Mouse (Mus musculus) cortical plate, adult 2 months (tissue): ENCODE data around the gene Tmem198. TPM values are rescaled to one million over a fixed set of nuclear protein-coding genes. Genes with fewer than 3 reads are reported as not detected.

Source experiments
- H3K27ac ChIP-seq: fragments of 200-500 bp; 2 replicates; pipeline ENCODE4 v1.5.1; 2012; ENCODE audit warnings: low read length, control low read depth, inconsistent platforms; ENCODE audit not compliant: insufficient read depth
- H3K4me1 ChIP-seq: fragments of 200-500 bp; 2 replicates; pipeline ENCODE4 v1.6.1; 2011; ENCODE audit warnings: low read length; ENCODE audit not compliant: control insufficient read depth, insufficient read depth
- H3K4me3 ChIP-seq: fragments of 200-500 bp; 2 replicates; pipeline ENCODE4 v1.5.1; 2011; ENCODE audit warnings: mild to moderate bottlenecking, low read length, control low read depth; ENCODE audit not compliant: insufficient read depth
- CTCF ChIP-seq: fragments of 200-500 bp; IDR thresholded peaks from 2 replicates; pipeline ENCODE4 v1.5.1; 2011; ENCODE audit warnings: mild to moderate bottlenecking, control low read depth, low read length; ENCODE audit not compliant: insufficient read depth; ENCODE audit errors: extremely low read depth
- POLR2A ChIP-seq: fragments of 200-500 bp; IDR thresholded peaks from 2 replicates; pipeline ENCODE4 v1.6.1; 2011; ENCODE audit warnings: mild to moderate bottlenecking, low read length, control low read depth; ENCODE audit not compliant: insufficient read depth; ENCODE audit errors: extremely low read depth
- polyA plus RNA-seq: library from polyadenylated mRNA; depleted of rRNA; stranded (reverse); fragments of >200 nt; gene quantifications from 2 replicates; pipeline ENCODE4 v1.2.3, GENCODE M21; 2012

The Tmem198 gene
- polyA plus RNA-seq, 1 experiment: 108 TPM

GRCm38 (mm10) chr1:75460297-75460696 lies 19.0 kb upstream of the Tmem198 start:
- no peak for TF ChIP-seq POLR2A
- no peak for TF ChIP-seq CTCF
- Histone ChIP-seq H3K4me3 (no peak overlapping the region), H3K4me1 (no peaks in the 10 kb centered on the region), H3K27ac (no peak overlapping the region)

- H3K4me3 ChIP-seq: no peak overlapping the region
- no peaks in the 10 kb centered on the region for H3K4me1 ChIP-seq
- TF ChIP-seq POLR2A: no peak
- TF ChIP-seq CTCF: no peak
- H3K27ac ChIP-seq: no peak overlapping the region
These were observed 16.7 kb upstream of the Tmem198 start for GRCm38 (mm10) chr1:75462636-75463035.

- no peak overlapping the region for H3K27ac ChIP-seq
- no peaks in the 10 kb centered on the region for H3K4me1 ChIP-seq
- no peak overlapping the region for H3K4me3 ChIP-seq
- no peak for TF ChIP-seq CTCF
- TF ChIP-seq POLR2A: no peak
These were observed 15.6 kb upstream of the Tmem198 start for GRCm38 (mm10) chr1:75463652-75464204.

- no peak overlapping the region for H3K27ac ChIP-seq
- no peaks in the 10 kb centered on the region for H3K4me1 ChIP-seq
- TF ChIP-seq POLR2A: no peak
- peak; percentile 86 for TF ChIP-seq CTCF
- H3K4me3 ChIP-seq: no peak overlapping the region
These were observed 12.0 kb upstream of the Tmem198 start for GRCm38 (mm10) chr1:75467215-75467927.

GRCm38 (mm10) chr1:75469287-75469825 lies 10.0 kb upstream of the Tmem198 start:
- Histone ChIP-seq H3K4me1 (no peaks in the 10 kb centered on the region), H3K4me3 (no peak overlapping the region), H3K27ac (no peak overlapping the region)
- TF ChIP-seq POLR2A (no peak), CTCF (no peak)

GRCm38 (mm10) chr1:75476441-75476840 lies 2.9 kb upstream of the Tmem198 start:
- Histone ChIP-seq H3K27ac (no peak overlapping the region), H3K4me1 (no peaks in the 10 kb centered on the region), H3K4me3 (no peak overlapping the region)
- no peak for TF ChIP-seq CTCF
- TF ChIP-seq POLR2A: no peak

- H3K4me3 ChIP-seq: peak overlapping the region; percentile 98; the same call in 1 of the 2 replicates
- H3K27ac ChIP-seq: no peak overlapping the region
- TF ChIP-seq POLR2A (no peak), CTCF (peak; percentile 47)
- no peaks in the 10 kb centered on the region for H3K4me1 ChIP-seq
These were observed 1.9 kb upstream of the Tmem198 start for GRCm38 (mm10) chr1:75477264-75477965.

- Histone ChIP-seq H3K4me3 (peak overlapping the region; percentile 98; the same call in 1 of the 2 replicates), H3K27ac (no peak overlapping the region), H3K4me1 (no peaks in the 10 kb centered on the region)
- no peak for TF ChIP-seq CTCF
- no peak for TF ChIP-seq POLR2A
These were observed 1.4 kb upstream of the Tmem198 start for GRCm38 (mm10) chr1:75477966-75478290.

GRCm38 (mm10) chr1:75478497-75478896 lies 835 bp upstream of the Tmem198 start:
- Histone ChIP-seq H3K4me1 (no peaks in the 10 kb centered on the region), H3K4me3 (peak overlapping the region; percentile 98), H3K27ac (peak overlapping the region; percentile 96)
- TF ChIP-seq CTCF: no peak
- TF ChIP-seq POLR2A: no peak

- H3K4me3 ChIP-seq: peak overlapping the region; percentile 98
- no peaks in the 10 kb centered on the region for H3K4me1 ChIP-seq
- TF ChIP-seq POLR2A (no peak), CTCF (no peak)
- peak overlapping the region; percentile 96 for H3K27ac ChIP-seq
These were observed 280 bp downstream of the Tmem198 start for GRCm38 (mm10) chr1:75479635-75479989.

- Histone ChIP-seq H3K27ac (peak overlapping the region; percentile 96), H3K4me1 (no peaks in the 10 kb centered on the region), H3K4me3 (peak overlapping the region; percentile 98)
- TF ChIP-seq CTCF (no peak), POLR2A (no peak)
These were observed 704 bp downstream of the Tmem198 start for GRCm38 (mm10) chr1:75480036-75480435.
